Mouse (Mus musculus): ENCODE results near the gene Fyb.

- TF ChIP-seq CTCF (conservative IDR thresholded peaks at IDR 0.05; ENCODE audit: low read length), result no peak
- no peak for TF ChIP-seq POU5F1 (IDR thresholded peaks at IDR 0.05; ENCODE audit: borderline replicate concordance, low read length)
These were observed 11.9 kb downstream of the Fyb start for GRCm38 (mm10) chr15:6534592-6534991.
